Mouse (Mus musculus) thymus, postnatal 14 days (tissue): Measurements from ENCODE around the gene Arhgap22.

Experiments used
- DNase-seq: peaks from one replicate; pipeline ENCODE4 v3.0.0; 2021

Gene Arhgap22

DNA sequence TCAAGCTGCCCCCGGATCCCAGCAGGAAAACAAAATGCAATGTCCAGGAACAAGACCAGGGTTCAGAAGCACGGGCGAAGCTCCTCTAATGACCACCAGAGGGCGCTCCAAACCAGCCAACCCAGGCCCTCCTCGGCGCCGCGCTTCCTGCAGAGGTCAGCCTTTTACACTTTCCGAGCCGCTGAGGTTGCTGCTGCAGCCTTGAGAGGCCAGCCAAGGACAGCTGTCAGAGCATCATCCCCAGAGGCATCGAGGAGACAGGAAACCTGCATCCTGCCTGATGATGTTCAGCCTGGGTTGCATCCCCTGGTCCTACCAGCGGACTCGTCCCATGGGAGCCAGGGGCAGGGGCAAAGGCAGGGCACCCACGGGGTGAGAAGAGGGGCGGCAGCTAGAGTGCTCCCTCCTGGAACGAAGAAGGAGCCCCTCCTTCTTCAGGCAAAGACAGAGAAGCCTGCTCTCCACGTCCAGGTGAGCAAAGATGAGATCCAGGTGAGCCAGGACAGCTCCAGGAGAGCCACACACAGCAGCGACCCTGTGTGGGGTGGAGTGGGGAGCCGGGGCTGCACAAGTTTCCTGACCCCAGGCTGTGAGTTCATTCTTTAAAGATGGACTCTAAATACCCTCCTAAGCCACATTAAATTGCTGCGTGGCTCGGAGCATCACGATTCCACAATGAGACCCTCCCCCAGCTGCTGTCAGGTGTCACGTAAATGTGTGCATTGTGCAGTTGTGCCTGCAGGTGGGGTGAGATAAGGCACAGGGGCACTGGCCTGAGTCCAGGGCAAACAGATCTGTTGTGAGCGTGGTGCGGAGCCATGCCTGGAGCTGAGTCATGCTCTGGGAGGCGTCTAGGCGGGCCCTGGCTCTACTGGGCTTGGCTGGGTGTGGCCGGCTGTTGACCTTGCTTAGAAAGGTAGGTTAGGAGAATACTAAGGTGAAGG, at the start of gene Arhgap22:
Arhgap22 (plus strand) TSS at position 204 of the 944 bp plus-strand sequence.
- peak; percentile 75 for DNase-seq

DNA sequence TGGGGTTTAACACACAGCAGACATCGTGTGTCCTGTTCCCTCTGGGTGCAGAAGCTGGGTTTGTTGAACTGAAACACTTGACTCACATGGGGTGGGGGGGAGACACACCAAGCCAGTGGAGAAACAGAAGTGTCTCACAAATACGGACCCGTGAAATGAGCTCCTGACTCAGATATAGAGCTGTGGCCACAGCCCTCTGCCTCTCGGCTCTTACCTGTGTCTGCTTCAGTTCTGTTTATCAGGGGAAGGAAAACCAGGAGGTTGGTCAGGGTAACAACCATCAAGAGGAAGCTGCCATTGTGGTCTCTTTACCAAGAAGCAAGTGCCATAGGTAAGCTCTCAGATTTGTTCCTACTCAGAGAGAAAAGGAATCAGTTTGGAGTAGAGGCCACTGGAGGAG, 45.1 kb upstream of the Arhgap22 start:
- DNase-seq = no peak

DNA sequence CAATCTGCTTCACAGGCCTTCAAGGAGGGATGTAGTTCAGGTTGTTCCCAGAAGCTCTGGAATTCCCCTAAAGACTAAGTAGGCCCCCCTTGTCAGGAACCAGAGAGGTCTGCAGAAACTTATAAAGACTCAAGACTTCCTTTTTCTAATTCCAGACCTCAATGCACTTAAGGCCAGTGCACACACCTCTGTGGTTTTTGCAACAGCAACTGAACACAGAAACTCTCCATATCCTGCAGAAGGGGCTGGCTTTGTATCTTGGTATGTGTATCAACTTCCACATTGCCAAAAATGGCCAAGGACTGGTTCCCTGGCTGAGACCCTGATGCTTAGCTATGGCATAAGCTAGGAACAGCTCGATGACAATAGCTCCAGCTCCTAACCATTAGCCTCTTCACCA, 41.9 kb upstream of the Arhgap22 start:
- no peak for DNase-seq

DNA sequence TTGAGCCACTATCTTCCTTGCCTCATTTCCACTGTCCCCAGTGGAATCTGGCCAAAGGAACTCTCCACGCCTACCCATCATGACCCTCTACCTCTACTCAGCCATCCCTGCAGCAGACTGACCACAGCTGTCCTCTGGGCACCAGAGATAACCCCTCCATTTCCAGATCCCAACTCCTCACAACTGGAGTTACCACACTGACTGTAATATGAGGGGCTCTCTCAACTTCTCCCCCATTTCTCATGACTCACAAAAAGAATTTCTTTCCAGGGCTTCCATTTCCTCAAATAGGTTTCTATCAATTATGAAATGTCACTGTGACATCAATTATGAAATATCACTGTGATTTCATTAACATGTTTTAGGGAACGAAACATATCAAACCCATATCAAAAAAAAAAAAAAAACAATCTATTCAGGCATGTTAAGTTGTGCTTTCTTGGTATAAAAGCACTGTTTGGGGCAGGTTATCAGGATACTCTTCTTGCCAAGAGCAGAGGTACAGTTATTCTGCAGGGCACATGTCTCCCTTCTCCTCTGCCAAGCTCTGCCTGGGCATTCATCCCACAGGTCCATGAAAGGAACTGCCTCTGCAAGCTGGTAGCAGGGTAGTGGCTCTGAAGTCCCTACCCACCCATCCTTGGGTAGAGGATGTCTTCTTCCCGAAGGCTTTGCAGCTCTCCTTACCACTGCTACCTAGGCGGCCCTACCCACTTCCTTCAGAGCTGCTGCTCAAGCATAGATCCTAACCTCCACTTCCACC, 38.6 kb upstream of the Arhgap22 start:
- no peak for DNase-seq

DNA sequence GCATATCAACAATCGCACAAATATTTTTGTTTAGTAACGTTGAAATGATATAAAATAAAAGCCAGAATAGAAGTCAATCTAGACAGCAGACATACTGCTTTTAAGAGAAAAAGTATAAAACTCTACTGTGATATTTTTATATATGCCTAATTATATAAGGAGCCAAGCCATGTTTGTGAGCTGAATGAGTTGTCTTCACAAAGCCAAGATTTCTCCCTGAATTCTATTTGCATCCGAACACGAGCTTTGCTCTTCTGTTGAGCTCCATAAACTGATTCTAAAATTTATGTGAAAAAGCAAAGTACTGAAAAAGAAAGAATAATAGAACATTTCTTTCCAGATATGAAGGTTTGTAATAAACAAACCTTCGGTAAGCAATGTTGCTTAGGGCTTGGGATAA, 33.7 kb upstream of the Arhgap22 start:
- DNase-seq = no peak

DNA sequence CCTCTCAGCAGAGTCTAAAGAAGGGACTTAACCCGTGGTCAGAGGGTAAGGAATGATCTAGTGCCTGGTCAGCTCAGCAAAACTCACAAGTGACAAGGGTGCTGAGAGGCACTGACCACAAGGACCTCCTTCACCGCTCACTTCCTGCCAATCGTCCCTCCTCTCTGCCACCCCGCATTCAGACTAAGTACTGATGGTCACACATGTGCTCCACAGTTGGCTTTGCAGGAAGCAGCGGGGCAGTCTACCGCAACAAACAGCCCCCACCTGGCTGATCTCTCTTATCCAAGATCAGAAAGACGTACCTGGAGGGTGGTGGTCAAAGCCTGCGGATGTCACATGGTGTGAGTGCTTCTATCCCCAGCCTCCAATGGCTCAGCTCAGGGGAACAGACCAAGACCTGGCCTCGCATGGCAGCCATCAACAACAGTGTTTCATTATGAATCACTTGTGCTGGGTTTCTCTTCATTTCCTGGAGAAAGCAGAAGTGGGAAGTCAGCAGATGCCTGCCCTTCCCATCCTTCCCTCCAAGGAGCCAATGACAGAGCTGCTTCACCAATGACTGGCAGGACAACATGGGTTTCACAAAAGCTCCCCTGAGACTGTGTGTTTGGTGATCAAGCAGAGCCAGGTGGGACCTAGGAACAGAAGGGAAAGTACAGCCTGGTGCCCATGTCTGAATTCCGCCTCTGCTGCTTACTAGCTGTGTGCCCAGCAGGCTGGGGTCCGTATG, 28.6 kb upstream of the Arhgap22 start, which contains the start of gene Wdfy4:
Wdfy4 (minus strand) TSS at position 441 of the 733 bp plus-strand sequence.
- no peak for DNase-seq

DNA sequence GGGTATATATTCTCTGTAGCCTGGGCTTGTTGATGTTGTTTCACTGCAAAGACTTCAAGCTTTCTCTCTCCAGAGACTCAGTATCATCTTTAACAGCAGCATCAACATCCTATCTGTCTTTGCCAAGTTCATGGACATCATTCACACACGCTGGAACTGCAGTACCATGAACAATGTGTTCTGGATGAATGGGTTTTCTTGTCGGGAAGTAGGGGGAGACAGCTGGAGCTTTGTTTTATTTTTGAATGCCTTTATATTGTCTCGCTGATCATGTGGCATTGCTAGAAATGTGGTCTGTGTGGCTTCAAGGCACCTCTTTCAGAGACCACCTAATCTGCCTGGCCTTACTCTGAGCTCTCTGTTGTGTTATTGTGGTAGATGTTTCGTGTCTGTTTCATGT, 26.6 kb upstream of the Arhgap22 start:
- no peak for DNase-seq

DNA sequence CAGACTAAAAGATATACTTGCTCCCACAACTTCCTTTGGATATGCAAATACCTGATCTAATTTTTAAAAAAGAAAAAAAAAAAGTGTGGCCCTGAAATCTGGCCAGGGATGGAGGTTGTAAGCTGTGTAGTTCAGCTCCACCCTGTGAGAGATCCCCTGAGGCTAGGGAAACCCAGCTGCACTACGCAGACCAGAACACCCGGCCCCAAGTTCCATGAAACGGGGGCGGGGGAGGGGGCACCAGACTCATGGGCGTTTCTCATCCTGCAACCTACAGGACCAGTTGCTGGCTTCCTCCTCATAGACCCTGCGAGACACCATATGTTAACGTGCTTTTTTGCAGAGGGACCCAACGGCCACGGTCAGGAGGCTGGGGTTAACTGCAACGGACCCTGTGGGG, 24.6 kb upstream of the Arhgap22 start:
- DNase-seq = no peak

DNA sequence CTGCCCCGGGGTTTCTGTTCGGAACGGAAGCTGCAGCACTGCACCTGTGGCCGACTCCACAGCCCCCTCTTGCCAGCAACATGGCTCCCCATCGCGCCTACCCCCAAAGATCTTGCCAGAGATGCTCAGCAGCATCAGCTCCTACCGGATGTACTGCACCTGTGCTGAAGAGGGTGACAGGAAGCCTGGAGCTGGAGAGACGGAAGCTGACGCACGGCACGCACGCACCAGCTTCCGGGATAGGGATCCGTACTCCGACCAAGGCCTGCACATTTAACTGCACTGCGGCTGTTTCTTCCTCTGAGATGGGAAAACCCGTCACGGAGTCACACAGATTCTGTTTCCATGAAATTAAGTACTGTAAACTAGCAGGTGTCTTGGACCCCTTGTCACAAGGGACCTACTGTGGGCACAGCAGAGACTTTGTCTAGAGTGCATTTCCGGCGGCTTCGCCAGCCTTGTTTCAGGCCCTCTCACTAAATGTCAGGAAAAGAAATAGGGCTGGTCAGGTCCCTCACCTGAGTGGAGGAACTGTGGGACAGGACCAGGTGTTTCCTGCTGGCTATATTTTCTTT, 23.9 kb upstream of the Arhgap22 start:
- DNase-seq = no peak

DNA sequence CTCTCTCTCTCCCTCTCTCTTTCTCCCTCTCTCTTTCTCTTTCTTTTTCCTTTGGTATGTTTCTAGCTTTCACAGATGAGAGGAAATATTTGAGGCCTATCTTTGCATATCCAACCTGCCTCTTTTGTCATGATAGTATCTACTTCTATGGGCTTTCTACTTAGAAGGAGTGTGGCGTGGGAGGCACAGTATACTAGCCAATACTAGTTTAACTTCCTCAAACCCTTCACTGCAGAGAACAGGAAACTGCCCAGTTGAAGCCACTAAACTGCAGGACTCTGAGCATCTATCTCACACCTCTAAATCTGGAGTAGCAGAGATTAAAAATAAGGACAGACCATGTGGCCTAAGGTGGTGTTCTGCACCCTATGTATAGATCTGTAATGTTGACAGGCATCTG, 23.2 kb upstream of the Arhgap22 start:
- DNase-seq = no peak

DNA sequence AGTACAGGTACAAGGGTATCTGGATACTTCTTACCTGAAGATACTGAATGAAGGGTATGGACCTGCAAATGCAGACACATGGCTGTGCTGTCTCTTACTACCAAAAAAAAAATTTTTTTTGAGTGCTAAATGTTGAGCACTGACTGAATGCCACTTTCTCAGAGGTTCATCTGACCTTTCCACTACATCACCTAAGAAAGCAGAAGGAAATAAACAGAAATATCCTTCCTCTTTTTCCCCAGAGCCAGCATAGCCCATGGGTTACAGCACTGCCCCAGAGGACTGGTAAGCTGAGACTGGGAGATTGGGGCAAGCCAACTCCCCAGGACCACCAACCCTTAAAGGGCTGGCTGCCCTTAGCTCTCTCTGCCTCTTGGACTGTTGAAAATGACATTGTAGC, 20.1 kb upstream of the Arhgap22 start:
- no peak for DNase-seq

DNA sequence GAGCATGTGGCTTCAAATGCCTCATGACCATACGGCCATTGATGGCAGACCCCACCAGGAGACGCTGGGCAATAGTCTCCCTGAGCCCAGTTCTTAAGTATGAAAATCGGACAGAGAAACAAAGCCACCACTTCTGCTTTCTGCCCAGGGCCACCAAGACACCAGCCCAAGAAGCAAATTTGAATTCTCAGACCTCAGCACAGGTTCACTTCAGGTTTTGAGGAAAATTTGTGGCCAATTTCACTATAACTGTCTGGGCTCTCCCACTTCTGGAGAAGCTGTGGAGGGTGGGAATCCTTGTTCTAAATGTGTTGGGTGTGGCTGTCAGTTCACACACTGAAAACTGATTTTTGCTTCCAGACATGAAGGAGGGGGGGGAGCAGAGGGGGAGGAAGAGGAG, 19.6 kb upstream of the Arhgap22 start:
- DNase-seq = no peak

DNA sequence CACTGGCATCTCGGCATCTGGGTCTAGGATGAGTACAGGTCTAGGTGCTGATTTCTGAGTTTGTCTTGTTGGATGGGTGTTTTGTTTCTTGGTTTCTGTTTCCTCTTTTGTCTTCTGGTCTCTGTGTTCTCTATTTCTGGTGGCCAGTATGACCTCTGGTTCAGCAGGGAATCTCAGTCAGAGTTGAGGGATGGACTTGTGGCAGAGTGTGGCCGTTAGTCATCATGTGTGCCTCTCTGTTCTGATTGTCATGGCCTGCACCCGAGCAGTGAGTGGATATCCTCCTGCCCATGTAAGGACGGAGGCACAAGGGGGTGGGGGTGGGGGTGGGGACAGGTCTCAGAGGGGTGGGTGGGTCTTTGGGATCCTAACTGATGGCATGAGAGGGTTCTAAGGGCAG, 11.7 kb upstream of the Arhgap22 start:
- no peak for DNase-seq

DNA sequence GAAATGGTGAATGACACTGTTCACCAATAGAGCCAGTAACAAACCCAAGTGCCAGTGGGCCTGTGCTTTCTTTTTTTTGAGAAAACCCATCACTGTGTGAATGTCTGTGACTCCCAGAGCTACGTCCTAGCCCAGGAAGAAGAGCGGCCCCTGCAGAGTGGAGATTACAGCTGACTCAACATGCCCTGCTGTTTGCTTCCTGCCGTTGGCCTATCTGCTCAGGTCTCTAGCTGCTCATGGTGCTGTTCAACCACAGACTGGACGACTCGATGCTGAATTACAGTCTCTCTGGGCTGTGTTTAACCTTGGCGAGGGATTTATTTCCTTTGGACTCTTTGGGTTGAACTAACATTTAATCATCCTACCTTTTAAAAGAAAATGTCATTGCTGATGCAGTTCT, 10.9 kb upstream of the Arhgap22 start:
- DNase-seq = no peak

DNA sequence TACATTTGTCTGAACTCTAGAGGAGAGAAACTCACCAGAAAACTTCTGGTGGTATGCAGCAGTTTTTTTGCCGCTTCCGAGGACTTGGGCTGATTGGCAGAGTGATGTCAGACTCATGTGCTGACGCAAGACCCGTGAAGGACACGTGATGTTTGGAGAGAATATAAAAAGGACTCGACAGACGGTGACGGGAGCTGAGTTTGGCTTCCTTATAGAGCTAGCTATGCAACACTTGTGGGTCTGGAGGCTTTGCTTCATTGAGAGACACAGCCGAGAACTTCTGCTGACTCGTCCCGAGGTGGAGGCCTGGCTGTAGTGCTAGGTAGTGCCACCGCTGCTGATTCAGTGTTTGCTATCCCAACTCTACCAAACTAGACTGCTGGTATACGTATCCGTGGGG, 10.0 kb upstream of the Arhgap22 start:
- DNase-seq = no peak

DNA sequence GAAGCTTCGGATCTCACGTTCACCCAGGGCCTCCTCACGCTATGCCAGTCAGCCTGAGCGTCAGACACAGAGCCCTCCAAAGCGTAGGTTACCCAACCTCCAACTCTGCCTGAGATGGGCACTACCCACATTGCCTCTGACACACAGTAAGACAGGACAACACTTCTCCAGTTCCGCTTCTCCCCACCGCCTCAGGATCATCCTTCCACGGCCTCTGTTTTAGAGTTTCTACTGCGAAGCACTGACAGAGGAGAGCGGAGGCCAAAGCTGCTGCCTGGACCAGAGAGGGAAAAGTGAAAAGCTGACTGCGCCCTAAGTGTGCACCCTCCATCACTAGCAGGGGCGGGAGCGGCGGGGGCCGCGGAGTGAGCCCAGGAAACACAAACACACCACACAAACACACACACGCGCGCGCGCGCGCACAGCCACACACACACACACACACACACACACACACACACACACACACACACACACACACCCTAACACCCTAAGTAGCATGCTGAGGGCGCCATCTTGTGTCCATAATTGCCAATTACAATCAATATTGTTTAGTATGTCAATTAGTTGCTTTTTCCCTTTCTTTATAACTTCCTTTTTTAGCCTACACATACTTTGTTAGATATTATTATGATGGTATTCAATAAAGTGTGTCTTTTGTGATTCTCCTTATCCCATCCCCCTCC, 8.4 kb upstream of the Arhgap22 start:
- DNase-seq = no peak

DNA sequence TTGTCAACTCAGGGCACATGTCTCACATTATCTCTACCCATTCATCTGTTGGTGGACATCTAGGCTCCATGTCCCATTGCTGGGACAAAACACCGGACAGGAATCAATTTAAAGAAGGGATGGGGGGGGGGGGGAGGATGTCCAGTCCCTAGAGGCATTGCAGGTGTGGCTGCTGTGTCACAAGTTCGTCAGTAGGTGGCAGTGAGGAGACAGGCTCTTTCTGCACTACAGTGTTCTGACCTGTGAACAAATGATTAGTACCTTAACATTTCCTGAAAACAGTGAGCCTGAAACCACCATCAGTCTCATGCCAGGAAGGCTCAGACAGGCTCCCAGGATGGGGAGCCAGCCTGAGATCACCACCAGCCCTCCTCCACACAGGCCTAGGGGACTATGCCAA, 6.8 kb upstream of the Arhgap22 start:
- peak; percentile 50 for DNase-seq

DNA sequence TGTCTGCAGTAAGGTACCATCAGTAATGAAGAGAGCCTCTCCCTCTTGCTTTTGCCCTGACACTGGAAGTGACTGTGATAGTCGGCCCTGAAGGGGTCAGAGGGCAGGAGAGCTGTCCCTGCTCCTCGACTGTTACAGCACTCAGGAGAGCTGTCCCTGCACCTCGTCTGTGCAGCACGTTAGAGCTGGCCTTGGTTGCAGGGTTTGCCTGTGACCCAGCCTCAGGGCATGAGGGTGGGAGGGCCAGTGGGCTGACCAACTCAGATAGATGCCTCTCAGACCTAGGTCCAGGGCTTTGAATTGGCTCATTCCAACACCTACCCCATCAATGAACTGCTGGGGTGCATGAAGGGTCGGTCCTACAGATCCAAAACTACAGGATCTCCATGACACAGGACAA, 5.5 kb upstream of the Arhgap22 start:
- DNase-seq = no peak

DNA sequence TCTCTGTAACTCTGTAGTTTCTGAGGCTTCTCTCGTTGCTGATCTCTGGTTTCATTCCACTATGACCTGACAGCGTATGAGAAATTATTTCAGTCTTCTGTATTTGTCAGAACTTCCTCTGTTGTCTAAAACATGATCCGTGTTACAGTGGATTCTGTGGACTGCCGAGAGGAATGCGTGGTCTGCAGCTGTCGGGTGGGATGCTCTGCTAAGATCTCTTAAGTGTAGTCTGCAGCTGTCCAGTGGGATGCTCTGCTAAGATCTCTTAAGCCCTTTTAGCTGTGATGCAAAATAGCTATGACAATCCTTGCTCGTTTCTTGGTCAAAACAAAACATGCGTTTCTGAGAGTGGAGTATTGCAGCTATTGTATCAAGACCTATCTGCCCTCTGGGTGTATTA, 3.0 kb upstream of the Arhgap22 start:
- DNase-seq = no peak

DNA sequence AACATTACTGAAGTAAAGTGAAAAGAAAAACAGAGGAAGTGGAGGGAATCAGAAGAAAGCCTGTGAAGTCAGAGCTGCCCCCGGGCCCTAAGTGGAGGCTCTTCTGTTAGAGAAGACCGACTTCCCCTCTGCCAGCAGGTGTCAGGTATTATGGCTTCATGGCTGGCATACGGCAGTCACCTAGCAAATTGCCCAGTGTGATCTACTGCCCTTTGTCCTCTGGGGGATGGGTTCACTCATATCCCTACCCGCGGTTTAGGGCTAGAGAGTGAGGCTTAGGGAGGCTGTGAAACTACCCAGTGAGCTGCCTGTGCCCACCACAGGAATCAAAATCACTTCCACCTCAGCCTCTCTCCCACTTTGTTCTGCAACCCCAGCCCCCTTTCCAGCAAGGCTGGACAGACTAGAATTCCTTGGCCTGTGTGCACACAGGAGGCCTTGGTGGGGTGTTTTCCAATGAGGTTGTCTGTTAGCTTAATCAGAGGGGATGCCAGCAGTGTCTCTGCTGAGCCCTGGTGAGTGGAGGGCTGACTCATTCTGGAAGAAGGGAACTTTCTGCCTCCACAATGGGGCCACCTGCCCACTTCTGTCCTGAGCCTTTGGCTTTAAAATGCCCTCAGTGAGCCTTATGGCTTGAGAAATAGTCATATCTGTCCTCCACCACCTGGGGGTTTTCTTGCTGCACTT, 1.4 kb upstream of the Arhgap22 start:
- DNase-seq = no peak

DNA sequence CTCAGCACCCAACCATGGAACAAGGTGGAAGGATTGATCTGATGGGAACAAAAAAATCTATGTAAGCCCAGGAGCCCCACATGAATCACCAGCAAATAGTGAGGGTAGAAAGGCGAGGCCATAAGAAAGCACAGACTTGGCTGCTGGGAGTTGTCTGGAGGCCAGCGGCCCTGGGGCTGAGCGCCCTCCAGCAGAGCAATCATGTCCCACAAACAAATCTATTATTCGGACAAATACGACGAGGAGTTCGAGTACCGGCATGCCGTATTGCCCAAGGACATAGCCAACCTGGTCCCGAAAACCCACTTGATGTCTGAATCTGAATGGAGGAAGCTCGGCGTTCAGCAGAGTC, 892 bp upstream of the Arhgap22 start:
- no peak for DNase-seq

DNA sequence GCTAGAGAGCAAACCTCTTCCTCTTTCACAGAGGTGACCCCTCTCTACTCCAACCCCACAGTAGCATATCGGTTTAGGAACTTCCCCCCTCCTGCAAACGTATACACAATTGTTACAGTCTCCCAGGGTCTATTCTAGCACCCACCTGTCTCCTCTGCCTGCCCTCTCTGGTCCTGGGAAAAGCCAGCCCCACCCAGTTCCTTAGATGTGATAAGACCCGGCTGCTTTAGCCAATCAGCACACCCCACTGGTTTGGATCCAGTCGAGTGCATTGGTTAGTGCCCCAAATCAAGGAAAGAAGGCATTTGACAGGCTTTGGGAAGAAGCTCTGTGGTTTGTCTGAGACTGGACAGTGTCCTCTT, 922 bp downstream of the Arhgap22 start:
- no peak for DNase-seq
